Mouse (Mus musculus) left cerebral cortex, adult 18-20 months (tissue): ENCODE data around the gene Kif1b. TPM values are rescaled to one million over a fixed set of nuclear protein-coding genes. Genes with fewer than 3 reads are reported as not detected.
A peak's percentile ranks its signal among the peaks of the same experiment; 100 is the strongest.

ENCODE experiments used
- DNase-seq, 2 experiments: peaks; one replicate each; pipeline ENCODE4 v3.0.0; 2021 to 2022; ENCODE audit warnings: low spot score in 2 of 2, mixed read lengths in 1 of 2
- long read RNA-seq, 2 experiments: library from polyadenylated mRNA; stranded (forward); transcript quantifications; one replicate each; pipeline ENCODE4 v2.0.0; 2021
- total RNA-seq, 2 experiments: library from RNA; stranded (reverse); gene quantifications; 2 replicates each; pipeline ENCODE4 v1.2.3; 2021

Kif1b gene
- total RNA-seq, result 100 to 1,000 TPM; 429 to 451 TPM
- long read RNA-seq, experiment 1, full-length matches to known transcripts, result 3 of 147 reads
- long read RNA-seq, experiment 1, partial matches to known transcripts, result 29 of 147 reads
- long read RNA-seq, experiment 1, other reads (novel, unspliced or antisense), result 115 of 147 reads
- long read RNA-seq, experiment 2, partial matches to known transcripts, result 25 of 69 reads
- long read RNA-seq, experiment 2, other reads (novel, unspliced or antisense), result 44 of 69 reads

DNA sequence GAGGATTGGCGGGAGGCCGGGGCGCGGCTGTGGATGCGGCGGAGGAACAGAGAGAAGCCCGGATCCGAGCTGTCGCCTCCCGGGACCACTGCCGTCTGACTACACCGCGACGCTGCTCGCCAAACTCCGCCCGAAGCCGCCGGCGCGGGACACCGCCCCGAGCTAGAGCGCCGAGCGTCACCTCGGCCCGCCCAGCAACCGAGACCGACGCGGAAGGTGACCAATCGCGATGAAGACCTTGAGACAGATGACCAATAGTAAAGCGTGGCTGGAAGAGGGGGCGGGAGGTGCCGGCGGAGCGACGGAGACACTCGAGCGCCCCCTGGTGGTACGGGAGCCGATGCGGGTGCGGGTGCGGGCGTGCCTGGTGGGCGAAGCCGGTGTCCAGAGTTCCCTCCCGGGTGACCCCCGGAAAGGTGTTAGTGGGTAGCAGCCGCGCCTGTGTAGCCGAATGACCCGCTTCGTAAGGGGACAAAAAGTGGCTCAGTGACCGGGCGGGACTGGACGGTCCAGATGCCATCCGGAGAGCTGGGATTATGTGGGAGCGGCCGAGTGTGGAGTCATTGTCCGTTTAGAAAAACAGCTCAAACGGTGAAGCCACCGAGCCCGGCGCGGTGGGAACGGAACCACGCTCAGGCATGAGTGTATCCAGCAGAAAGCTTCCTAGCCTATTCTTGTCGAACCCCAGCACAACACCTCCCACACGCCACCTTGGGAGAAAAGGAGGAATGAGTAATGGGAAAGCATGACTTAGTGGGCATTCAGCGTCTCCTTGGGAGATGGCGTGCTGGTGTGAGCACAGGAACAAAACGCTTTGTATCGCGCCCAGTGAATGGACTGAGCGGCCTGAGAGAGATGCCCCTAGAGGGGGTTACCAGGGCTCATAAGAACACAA is at the start of gene Kif1b:
TSS of gene Kif1b (minus strand) at position 98 of the 895 bp plus-strand sequence.
- DNase-seq, result peak; percentile 99

DNA sequence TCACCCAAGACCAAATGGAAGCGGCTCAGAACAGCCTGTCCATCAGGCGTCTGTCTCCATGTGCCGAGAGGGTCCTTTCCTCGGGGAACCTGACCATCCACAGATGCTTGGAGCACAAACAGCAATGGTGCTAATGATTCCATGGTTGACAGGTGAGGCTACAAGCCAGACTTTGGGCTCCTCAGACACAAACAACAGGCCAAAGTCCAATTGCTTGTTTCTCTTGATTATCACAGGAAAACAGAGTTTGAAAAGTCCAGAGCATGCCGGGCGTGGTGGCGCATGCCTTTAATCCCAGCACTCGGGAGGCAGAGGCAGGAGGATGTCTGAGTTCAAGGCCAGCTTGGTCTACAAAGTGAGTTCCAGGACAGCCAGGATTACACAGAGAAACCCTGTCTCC is 47.2 kb upstream of the Kif1b start:
- DNase-seq, result no peak

DNA sequence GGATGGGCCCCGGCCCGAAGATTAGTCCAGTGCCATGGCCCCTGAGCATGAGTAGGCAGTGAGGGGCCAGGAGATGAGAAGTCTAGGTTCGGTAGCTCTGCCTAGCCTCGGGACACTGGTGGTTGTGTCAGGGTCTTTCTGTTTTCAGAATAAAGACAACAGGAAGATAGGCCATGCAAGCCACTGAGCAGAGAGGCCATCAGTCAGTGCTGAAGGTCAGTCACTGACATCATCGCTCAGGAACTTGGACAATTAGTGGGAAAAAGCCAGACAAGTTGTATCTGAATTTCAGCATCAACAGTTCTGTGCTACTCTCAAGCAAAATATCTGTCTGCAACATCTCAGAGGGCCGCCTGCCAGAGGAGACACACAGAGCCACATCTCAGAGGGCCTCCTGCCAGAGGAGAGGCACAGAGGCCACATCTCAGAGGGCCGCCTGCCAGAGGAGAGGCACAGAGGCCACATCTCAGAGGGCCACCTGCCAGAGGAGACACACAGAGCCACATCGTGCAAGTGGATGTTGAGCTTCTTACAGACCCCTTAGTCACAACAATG is 44.2 kb upstream of the Kif1b start:
- DNase-seq, result no peak

DNA sequence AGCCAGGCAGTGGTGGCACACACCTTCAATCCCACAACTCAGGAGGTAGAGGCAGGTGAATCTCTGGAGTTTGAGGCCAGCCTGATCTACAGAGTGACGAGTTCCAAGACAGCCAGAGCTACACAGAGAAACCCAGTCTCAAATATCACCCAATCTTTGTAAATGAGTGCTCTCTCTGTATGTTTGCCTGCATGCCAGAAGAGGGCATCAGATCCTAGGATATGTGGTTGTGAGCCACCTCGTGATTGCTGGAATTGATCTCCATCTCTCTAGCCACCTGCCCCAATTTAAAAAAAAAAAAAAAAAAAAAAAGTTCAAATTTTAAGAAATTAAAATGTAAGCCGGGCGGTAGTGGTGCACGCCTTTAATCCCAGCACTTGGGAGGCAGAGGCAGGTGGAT is 41.5 kb upstream of the Kif1b start:
- no peak for DNase-seq

DNA sequence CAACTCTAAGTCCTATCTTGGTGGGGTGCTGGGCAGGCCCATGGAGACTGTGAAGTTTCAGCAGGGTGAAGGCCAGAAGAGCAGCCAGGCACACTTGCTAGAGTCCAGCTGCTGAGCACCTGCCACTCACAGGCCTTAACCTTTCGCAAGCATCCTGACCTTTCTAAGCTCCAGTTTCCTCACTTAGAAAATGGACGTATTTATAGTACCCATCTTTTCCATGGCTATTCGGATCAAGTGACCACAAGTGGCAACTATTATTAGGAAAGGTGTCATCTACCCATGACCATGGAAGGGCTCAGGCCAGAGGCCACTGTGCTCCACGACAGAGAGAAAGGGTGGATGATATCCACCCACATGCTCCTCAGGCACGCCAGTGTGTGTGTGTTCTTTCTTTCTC is 38.4 kb upstream of the Kif1b start:
- DNase-seq, result no peak

DNA sequence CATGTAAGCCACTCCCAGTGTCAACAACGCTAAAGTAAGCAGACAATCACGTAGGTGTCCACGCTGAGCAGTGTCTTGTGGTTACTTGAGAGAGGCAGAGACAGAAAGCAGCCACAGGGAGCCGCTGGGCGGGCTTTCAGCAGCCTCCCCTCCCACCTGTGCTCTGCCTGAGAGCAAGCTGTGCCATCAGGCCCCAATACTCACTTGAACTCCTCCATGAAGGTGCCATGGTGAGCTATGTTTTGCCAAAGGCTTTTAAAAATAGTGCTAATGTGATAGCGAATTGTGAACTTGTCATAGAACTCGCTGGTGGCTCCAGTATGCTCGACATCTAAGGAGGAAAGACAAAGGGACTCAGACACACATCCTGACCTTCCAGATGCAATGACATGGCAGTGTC is 36.8 kb upstream of the Kif1b start:
- DNase-seq, result no peak

DNA sequence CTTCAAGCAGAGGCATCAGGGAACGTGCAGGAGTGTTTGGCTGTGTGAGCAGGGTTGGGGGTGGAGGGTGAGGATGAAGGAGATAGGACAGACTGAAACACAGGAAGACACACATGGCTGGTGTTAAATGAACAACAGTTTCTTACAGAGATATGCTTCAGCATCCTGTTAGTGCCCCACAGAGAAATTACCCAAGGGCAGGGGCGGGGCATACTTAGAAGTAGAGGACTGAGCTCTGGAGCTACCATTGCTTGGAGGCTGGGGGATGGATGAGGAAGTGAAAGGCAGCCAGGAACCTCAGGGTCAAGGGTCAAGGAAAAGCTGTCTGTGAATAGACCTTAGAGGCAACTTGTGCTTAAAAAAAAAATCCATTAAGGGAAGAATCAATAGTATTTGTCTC is 33.2 kb upstream of the Kif1b start:
- DNase-seq, result no peak

DNA sequence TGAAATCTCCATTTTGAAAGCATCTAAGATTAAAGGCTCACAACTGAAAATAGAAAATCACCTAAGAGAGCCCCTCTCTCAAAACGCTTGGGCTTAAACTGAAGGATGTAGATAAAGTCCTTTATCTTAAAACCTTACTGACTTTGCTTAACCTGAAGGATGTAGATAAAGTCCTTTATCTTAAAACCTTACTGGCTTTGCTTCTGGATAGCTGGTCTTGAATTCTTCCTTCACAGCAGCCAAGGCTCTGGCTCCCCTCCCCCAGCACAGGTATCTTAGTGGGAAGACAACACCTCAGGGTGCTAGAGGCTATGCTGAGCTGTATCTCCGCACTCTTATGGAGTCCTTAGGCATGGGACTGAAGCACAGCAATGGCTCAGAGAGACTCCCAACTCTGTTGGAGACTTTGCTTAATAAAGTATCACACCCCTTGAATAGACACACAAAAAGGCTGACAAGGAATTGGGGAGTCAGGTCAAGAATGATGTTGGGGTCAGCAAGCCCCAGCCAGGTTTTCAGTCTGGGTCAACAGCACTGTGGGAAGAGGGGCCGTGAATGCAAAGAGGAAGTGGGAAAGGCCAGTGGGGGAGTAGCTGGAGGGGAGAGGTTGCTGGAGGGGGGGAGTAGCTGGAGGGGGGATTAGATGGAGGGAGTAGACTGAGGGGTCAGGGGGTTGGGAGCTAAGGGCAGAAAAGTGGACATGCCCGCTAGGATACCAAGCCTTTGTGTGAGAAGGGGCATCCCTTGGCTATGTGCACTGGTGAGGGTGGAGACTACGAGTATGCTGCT is 32.1 kb upstream of the Kif1b start:
- DNase-seq, result no peak

DNA sequence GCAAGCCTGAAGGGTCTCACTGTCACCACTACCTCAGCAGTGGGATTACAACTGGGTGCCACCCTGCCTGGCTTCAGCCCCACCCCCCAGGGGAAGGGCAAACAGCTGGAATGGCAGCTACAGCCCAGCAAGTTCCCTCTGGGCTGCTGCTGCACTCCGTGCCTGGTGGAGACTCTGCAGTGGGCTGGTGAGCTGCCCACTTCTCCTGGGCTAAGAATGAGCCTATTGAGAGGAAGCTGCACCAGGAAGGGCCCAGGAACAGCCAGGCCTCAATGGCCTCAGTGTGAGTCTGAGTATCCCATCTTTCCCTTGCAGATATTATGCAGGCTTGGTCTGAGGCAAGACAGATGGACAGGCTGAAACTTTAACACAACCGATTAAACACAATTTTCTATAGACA is 30.6 kb upstream of the Kif1b start:
- DNase-seq, result peak in 1 of 2 experiments; percentile 20

DNA sequence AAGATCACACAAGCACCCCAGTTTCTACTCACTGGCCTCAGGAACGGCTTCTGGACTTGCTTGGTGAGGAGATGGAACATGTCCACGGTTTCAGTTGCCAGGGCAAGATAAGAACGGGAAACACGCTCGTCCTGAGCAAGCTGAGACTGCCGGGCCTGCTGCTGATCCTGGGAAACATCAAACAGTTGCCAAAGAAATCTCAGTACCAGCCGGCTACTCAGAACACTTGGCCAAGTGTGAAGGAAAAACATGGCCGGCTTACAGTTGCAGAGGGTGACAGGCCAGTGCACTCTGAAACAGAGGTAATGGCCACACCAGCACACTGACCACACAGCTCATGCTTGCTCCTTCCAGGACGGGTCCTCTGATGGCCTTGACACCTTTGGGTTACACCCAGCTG is 29.9 kb upstream of the Kif1b start:
- DNase-seq, result no peak

DNA sequence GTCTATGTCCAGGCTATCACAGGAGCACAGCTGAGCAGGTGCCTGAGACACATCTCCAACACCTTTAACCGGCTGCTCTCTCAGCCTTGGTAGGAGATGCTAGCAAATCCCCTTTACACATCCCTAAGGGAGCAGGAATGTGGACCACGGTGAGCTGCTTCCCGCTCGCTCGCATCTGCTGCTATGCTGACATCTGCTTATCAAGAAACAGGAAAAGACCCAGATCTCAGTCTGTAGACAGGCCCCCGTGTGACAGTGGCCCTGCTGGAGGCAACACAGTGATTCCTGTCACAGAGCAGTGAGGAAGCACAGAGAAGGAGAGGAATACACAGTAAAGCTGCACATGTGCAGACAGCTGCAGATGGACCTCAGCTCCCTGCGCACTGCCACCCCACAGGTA is 28.8 kb upstream of the Kif1b start:
- DNase-seq, result no peak

DNA sequence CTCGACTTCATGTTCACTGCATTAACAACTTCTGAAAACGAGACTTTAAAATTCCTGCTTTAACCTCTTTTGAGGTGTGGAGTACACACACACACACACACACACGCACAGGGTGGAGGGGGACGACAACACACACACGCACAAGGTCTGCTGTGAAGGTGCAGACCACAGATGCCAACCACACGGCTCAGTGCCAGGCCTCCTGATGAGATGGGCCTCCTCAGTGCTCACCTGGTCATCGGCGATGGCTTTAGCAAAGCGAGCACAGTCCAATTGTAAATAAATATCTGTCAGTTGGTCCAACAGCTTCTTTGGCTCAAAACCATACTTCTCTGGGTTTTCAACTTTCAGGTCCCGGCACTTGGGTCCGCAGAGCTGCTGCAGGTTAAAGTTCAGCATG is 27.4 kb upstream of the Kif1b start:
- DNase-seq, result no peak

DNA sequence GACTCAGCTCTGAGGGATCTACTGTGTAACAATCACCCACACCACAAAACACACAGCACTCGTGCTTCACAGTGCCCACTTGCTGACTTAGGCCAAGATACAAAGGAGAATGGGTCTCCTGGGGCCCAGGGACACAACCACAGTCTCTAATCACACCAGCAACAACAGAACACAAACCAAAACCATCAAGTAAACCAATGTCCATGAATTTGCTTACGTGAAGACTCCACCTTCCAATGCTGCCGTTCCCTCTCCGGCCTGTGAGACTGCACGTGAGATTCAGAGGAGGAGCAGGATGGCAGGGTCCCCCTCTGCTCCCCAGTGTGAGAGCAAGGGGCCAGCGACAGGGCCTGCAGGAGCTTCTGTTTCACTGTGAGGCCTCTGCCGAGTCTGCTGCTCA is 25.2 kb upstream of the Kif1b start:
- DNase-seq, result no peak

DNA sequence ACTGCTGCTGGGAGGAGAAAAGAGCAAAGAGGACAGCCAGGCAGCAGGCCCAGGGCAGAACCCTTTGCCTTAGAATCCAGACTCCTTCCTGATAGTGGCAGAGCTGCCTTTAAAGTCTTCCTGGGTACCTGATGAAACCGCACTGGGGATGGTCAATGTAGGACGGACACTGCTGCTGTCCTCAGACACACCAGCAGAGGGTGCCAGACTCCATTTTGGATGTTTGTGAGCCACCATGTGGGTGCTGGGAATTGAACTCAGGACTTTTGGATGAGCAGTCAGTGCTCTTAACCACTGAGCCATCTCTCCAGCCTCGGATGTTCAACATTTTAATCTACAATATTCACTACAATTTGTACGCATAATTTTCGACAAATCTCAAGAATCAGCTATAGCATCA is 23.0 kb upstream of the Kif1b start:
- DNase-seq, result no peak

DNA sequence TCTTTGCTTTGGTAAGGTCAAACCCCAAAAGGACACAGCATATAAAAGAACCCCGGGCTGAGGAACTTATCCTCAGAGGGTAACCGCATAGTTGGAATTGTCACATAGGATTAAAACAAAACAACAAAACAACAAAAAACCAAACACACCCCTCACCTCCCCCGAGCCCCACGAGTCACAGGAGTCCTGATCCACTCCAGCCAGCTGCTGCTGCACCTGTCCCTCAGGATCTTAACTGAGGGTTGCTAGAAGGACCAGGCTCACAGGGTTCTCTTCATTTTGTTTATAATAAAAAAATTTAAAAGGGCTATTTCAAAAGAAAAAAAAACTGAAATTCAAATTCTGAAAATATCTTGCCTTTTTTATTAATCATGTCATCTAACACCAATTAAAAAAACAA is 21.2 kb upstream of the Kif1b start:
- DNase-seq, result no peak

DNA sequence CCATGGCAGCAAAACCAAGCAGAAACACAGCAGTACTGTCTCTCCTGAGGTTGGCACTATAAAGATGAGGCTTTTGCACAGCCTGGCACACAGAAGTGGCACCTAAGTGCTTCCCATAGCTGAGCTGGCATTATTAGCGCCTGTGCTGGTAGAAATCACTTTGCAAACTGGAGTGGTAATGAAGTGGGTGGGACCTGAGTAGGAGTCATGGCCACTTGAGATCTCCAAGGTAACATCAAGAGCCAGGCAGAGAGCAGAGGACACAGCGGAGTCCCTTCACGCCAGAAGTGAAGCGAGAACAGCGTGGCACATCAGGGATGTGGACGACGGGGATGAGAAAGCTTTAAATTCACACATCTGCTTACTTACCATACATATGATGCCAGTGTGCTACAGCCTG is 19.8 kb upstream of the Kif1b start:
- DNase-seq, result no peak

DNA sequence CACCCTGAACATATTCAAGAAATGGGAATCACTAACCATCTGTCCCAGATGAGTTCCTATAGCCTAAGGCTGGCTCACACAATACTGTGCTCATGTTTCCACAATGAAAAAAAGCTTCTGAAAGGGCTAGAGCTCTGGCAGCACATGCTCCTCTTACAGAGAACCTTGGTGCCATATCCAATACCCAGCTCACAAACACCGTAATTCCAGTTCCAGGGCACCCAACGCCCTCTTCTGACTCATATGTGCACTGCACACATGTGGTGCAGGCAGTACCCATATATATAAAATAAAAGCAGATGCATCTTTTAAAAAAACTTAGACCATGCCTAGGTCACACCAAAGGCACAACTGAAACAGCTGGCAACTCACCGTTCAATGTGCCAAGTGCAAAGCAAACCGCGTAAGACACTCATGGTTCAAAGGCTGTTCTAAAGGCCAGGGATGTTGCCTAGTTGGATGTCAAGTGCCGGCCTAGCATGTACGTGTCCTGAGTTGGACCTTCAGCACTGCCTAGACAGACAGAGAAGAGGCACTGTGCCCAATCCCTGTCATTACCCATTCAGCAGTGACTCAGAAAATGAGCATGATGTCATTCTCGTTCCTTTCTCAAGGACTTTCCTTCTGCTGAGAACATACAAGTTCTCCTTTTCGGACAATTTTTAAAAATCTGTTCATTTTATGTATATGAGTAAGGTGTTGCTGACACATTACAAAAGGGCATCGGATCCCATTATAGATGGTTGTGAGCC is 18.1 kb upstream of the Kif1b start:
- DNase-seq, result no peak

DNA sequence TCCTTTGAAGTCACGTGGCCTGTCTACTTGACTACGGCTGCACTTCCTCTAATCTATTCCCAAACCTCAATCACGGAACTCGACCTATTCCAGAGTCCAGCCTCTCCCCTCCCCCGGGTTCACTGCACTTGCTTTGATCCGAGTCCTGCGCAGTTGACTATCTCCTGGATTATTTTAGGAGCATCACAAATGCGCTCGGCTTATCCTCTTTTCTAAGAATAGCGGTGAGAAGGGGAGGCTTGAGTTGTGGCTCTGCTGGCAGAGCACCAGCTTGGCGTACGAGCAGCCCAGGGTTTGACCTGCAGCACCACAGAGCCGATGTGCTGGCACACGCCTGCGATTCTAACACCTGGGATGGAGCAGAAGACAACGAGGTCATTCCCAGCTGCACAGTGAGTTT is 16.2 kb upstream of the Kif1b start:
- DNase-seq, result no peak

DNA sequence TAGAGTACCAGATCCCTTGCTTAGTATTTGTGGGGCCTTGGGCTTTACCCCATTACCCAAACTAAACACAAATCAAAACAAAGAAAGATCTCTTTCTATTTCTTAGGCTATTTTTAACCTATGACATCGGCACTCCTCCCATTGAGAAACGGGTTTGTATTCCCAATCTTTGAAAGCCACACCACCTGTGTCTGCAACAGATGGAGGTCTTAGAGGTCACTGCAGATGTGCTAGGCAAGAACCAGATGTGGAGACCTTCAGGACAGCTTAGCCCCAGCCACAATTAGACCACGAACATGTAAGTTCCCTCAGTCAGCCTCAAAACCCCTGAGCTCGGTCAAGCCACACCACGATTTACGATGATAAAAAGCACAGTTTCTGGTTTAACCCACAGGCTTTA is 15.2 kb upstream of the Kif1b start:
- no peak for DNase-seq

DNA sequence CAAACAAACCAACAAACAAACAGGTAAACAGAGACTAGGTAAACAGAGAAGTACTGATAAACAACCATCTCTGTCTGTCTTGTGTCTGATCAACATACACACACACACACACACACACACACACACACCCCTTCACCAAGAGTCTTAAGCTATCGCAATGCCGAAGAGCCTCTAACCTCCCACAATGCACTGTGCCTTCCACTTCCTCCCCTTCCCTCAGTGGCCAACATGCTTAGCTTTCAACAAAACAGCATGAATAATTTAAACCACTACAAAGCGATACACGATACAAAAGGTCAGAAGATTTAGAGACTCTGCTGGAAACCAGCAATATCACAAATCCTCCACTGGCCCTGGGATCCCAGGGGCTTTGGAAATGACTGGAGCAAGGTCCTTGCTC is 14.8 kb upstream of the Kif1b start:
- no peak for DNase-seq

DNA sequence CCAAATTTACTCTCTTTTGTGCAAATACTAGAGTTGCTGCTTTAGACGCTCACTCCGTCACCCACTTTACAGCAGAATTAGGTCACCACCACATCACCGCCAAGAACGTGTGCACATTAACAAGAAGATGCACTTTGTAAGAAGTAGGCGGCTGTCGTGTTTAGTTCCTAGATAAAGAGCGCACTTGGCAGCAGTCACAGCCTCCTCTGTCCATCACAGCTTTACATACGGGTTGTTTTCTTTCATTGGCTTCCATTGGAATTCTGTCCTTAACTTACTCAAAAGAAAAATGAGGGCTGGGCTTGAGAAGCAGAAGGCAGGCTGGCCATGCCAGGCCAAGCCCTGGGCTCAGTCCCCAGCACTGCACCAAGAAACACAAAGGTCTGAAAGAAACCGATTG is 11.6 kb upstream of the Kif1b start:
- peak in 1 of 2 experiments; percentile 35 for DNase-seq
